Mouse (Mus musculus) limb, embryonic 13.5 days (tissue): ENCODE results near the gene Sgcg. TPM values are rescaled to one million over a fixed set of nuclear protein-coding genes. Genes with fewer than 3 reads are reported as not detected.

Experiments
- ATAC-seq: fragments of 200-750 bp; cut with Nextera tagmentation; 2 replicates; pipeline ENCODE4 v1.8.0; 2017; ENCODE audit warnings: low read depth, moderate number of reproducible peaks, moderate TSS enrichment; ENCODE audit not compliant: low FRiP score
- H3K27ac ChIP-seq: fragments of 300-500 bp; sonication (generic); 2 replicates; pipeline ENCODE4 v1.5.1; 2015; ENCODE audit warnings: inconsistent platforms, mild to moderate bottlenecking, moderate library complexity
- H3K27me3 ChIP-seq: fragments of 300-500 bp; sonication (generic); 2 replicates; pipeline ENCODE4 v1.6.1; 2015; ENCODE audit warnings: mild to moderate bottlenecking, inconsistent platforms
- H3K36me3 ChIP-seq: fragments of 300-500 bp; sonication (generic); 2 replicates; pipeline ENCODE4 v1.6.1; 2015; ENCODE audit warnings: inconsistent platforms, mild to moderate bottlenecking, moderate library complexity
- H3K4me1 ChIP-seq: fragments of 300-500 bp; sonication (generic); 2 replicates; pipeline ENCODE4 v1.6.1; 2015; ENCODE audit warnings: inconsistent platforms
- H3K4me2 ChIP-seq: fragments of 300-500 bp; sonication (generic); replicated peaks from 2 replicates; pipeline ENCODE4 v1.6.1; 2015; ENCODE audit warnings: inconsistent platforms, mild to moderate bottlenecking, moderate library complexity
- H3K4me3 ChIP-seq: fragments of 300-500 bp; sonication (generic); 2 replicates; pipeline ENCODE4 v1.5.1; 2015; ENCODE audit warnings: moderate library complexity, mild to moderate bottlenecking, inconsistent platforms
- H3K9ac ChIP-seq: fragments of 300-500 bp; sonication (generic); 2 replicates; pipeline ENCODE4 v1.6.1; 2015; ENCODE audit warnings: mild to moderate bottlenecking, inconsistent platforms
- H3K9me3 ChIP-seq: fragments of 300-500 bp; sonication (generic); 2 replicates; pipeline ENCODE4 v1.6.1; 2016; ENCODE audit warnings: inconsistent platforms
- WGBS: fragments of 180-500 bp; shearing (Covaris S2); methylation state at CpG from one replicate; pipeline ENCODE4 v1.1.7; 2015; 5-methylcytosine and 5-hydroxymethylcytosine counted together
- polyA plus RNA-seq: library from polyadenylated mRNA; unstranded; fragments of >200 nt; fragmentation: Nextera tagmentation; extraction: Ambion mirVana; gene quantifications from 2 replicates; pipeline ENCODE4 v1.2.1, GENCODE M21; 2015

The Sgcg gene
- polyA plus RNA-seq, 1 experiment from 2014 or later = 9.8 TPM

- Histone ChIP-seq H3K27me3 (peaks cover 57% of the 10 kb centered on the region), H3K9me3 (no peaks in the 10 kb centered on the region), H3K4me2 (peak overlapping the region; percentile 62), H3K4me3 (peak overlapping the region; percentile 39), H3K27ac (no peak overlapping the region), H3K9ac (peak overlapping the region; percentile 50), H3K4me1 (peaks cover 12% of the 10 kb centered on the region; the same call in 1 of the 2 replicates), H3K36me3 (no peaks in the 10 kb centered on the region)
- ATAC-seq = no peak
- 7% methylated on average over 38 of the region's 38 CpGs for WGBS
Measured at GRCm38 (mm10) chr14:61274414-61275198, 16.3 kb upstream of the Sgcg start.

- H3K4me2 ChIP-seq = no peak overlapping the region
- 71% methylated on average over 5 of the region's 5 CpGs for WGBS
- no peaks in the 10 kb centered on the region for H3K36me3 ChIP-seq
- no peak overlapping the region for H3K27ac ChIP-seq
- no peak overlapping the region for H3K4me3 ChIP-seq
- H3K9me3 ChIP-seq = no peaks in the 10 kb centered on the region; the same call in 1 of the 2 replicates
- peaks cover 20% of the 10 kb centered on the region for H3K27me3 ChIP-seq
- no peak for ATAC-seq
- no peaks in the 10 kb centered on the region for H3K4me1 ChIP-seq
- H3K9ac ChIP-seq = no peak overlapping the region
Measured at GRCm38 (mm10) chr14:61267908-61268475, 9.7 kb upstream of the Sgcg start.

- Histone ChIP-seq H3K27ac (no peak overlapping the region), H3K4me2 (no peak overlapping the region), H3K36me3 (no peaks in the 10 kb centered on the region), H3K9ac (no peak overlapping the region), H3K9me3 (no peaks in the 10 kb centered on the region), H3K4me1 (peaks cover 5% of the 10 kb centered on the region), H3K4me3 (no peak overlapping the region), H3K27me3 (no peaks in the 10 kb centered on the region)
- no peak for ATAC-seq
- 9% methylated on average over 3 of the region's 3 CpGs for WGBS
Measured at GRCm38 (mm10) chr14:61259084-61259483, 794 bp upstream of the Sgcg start.

GRCm38 (mm10) chr14:61252596-61253388, 5.5 kb downstream of the Sgcg start:
- H3K9ac ChIP-seq = no peak overlapping the region
- H3K36me3 ChIP-seq = no peaks in the 10 kb centered on the region
- H3K4me2 ChIP-seq = no peak overlapping the region
- 80% methylated on average over 14 of the region's 15 CpGs for WGBS
- H3K9me3 ChIP-seq = peaks cover 6% of the 10 kb centered on the region
- H3K27ac ChIP-seq = no peak overlapping the region
- H3K4me1 ChIP-seq = no peaks in the 10 kb centered on the region
- H3K4me3 ChIP-seq = no peak overlapping the region
- no peak for ATAC-seq
- no peaks in the 10 kb centered on the region for H3K27me3 ChIP-seq

GRCm38 (mm10) chr14:61246444-61246843, 11.8 kb downstream of the Sgcg start:
- Histone ChIP-seq H3K9me3 (peaks cover 12% of the 10 kb centered on the region), H3K4me3 (no peak overlapping the region), H3K36me3 (no peaks in the 10 kb centered on the region), H3K27me3 (no peaks in the 10 kb centered on the region), H3K4me2 (no peak overlapping the region), H3K9ac (no peak overlapping the region), H3K27ac (no peak overlapping the region), H3K4me1 (no peaks in the 10 kb centered on the region)
- WGBS = 72% methylated on average over 3 of the region's 3 CpGs
- ATAC-seq = no peak

- H3K9me3 ChIP-seq = 0 out of 2 replicates have a peak, but pooled peaks cover 5% of the 10 kb centered on the region
- no peaks in the 10 kb centered on the region for H3K36me3 ChIP-seq
- no peak overlapping the region for H3K4me3 ChIP-seq
- H3K27me3 ChIP-seq = no peaks in the 10 kb centered on the region
- ATAC-seq = no peak
- no peak overlapping the region for H3K27ac ChIP-seq
- no peaks in the 10 kb centered on the region for H3K4me1 ChIP-seq
- H3K9ac ChIP-seq = no peak overlapping the region
- 40% methylated on average over 6 of the region's 6 CpGs for WGBS
- no peak overlapping the region for H3K4me2 ChIP-seq
Measured at GRCm38 (mm10) chr14:61242611-61243010, 15.7 kb downstream of the Sgcg start.

GRCm38 (mm10) chr14:61238751-61239150, 19.5 kb downstream of the Sgcg start:
- Histone ChIP-seq H3K36me3 (no peaks in the 10 kb centered on the region), H3K27ac (no peak overlapping the region), H3K4me3 (no peak overlapping the region), H3K4me2 (no peak overlapping the region), H3K9ac (no peak overlapping the region), H3K4me1 (no peaks in the 10 kb centered on the region), H3K27me3 (no peaks in the 10 kb centered on the region), H3K9me3 (no peaks in the 10 kb centered on the region)
- 63% methylated on average over 9 of the region's 9 CpGs for WGBS
- ATAC-seq = no peak

GRCm38 (mm10) chr14:61237101-61237654, 21.1 kb downstream of the Sgcg start:
- H3K4me3 ChIP-seq = no peak overlapping the region
- no peak overlapping the region for H3K27ac ChIP-seq
- H3K4me1 ChIP-seq = no peaks in the 10 kb centered on the region
- 24% methylated on average over 4 of the region's 4 CpGs for WGBS
- no peaks in the 10 kb centered on the region for H3K36me3 ChIP-seq
- H3K4me2 ChIP-seq = no peak overlapping the region
- H3K9ac ChIP-seq = no peak overlapping the region
- no peaks in the 10 kb centered on the region for H3K9me3 ChIP-seq
- H3K27me3 ChIP-seq = no peaks in the 10 kb centered on the region
- ATAC-seq = no peak

- WGBS = 46% methylated on average over 5 of the region's 5 CpGs
- H3K9ac ChIP-seq = no peak overlapping the region
- no peak overlapping the region for H3K27ac ChIP-seq
- no peak overlapping the region for H3K4me2 ChIP-seq
- no peaks in the 10 kb centered on the region for H3K9me3 ChIP-seq
- H3K27me3 ChIP-seq = no peaks in the 10 kb centered on the region
- ATAC-seq = no peak
- H3K4me3 ChIP-seq = no peak overlapping the region
- H3K36me3 ChIP-seq = no peaks in the 10 kb centered on the region
- H3K4me1 ChIP-seq = no peaks in the 10 kb centered on the region
Measured at GRCm38 (mm10) chr14:61235846-61236474, 22.3 kb downstream of the Sgcg start.

GRCm38 (mm10) chr14:61232016-61232568, 26.2 kb downstream of the Sgcg start:
- Histone ChIP-seq H3K4me1 (no peaks in the 10 kb centered on the region), H3K4me2 (no peak overlapping the region), H3K27me3 (no peaks in the 10 kb centered on the region), H3K4me3 (no peak overlapping the region), H3K9ac (no peak overlapping the region), H3K36me3 (no peaks in the 10 kb centered on the region), H3K27ac (no peak overlapping the region), H3K9me3 (no peaks in the 10 kb centered on the region)
- 88% methylated on average over 13 of the region's 13 CpGs for WGBS
- no peak for ATAC-seq

GRCm38 (mm10) chr14:61230179-61230578, 28.1 kb downstream of the Sgcg start:
- ATAC-seq = no peak
- Histone ChIP-seq H3K36me3 (no peaks in the 10 kb centered on the region), H3K4me3 (no peak overlapping the region), H3K27me3 (no peaks in the 10 kb centered on the region), H3K9ac (no peak overlapping the region), H3K4me1 (no peaks in the 10 kb centered on the region), H3K9me3 (no peaks in the 10 kb centered on the region), H3K4me2 (no peak overlapping the region), H3K27ac (no peak overlapping the region)
- 89% methylated on average over 4 of the region's 4 CpGs for WGBS
